Mouse (Mus musculus): ENCODE measurements around the gene Mmd2.

DNA sequence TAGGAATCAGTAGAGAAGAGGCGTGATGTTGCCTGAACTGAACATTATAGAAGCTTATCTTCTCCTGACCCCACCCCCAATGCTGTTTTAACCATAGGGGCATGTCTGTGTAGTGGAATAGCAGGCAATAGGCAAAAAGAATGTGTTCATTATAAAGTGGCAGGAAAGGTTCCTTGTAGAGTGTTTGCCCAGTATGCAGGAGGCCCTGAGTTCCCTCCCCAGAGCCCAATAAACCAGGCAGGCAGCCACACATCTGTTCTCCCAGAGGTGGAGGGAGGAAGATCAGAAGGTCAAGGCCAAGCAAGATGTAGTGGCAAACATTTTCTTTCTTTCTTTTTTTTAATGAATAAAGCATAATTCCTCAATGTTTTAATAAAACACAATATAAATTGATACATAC lies 13.5 kb upstream of the Mmd2 start:
- TF ChIP-seq NRF1 (IDR thresholded peaks at IDR 0.05; ENCODE audit: insufficient read depth, low read depth, low read length, poor library complexity, severe bottlenecking), result no peak
- TF ChIP-seq POLR2A (IDR thresholded peaks at IDR 0.05; ENCODE audit: control insufficient read depth in 1 of 2, insufficient read depth in 1 of 2, low read depth in 1 of 2, low read length in 2 of 2, poor library complexity in 1 of 2), result no peak
- TF ChIP-seq EP300 (IDR thresholded peaks at IDR 0.05; ENCODE audit: low read depth in 1 of 2, low read length in 2 of 2), result no peak
- no peak for TF ChIP-seq CTCF (IDR thresholded peaks at IDR 0.05 in 2 of 3, conservative IDR thresholded peaks at IDR 0.05 in 1 of 3; ENCODE audit: control insufficient read depth in 1 of 3, insufficient read depth in 1 of 3, low read depth in 2 of 3, low read length in 3 of 3, poor library complexity in 1 of 3, severe bottlenecking in 1 of 3)
- TF ChIP-seq RAD21 (IDR thresholded peaks at IDR 0.05; ENCODE audit: low read depth, low read length), result no peak
- no peak for TF ChIP-seq KAT2A (conservative IDR thresholded peaks at IDR 0.05; ENCODE audit: low read depth, low read length)
- no peak for TF ChIP-seq NELFE (IDR thresholded peaks at IDR 0.05; ENCODE audit: low read depth, low read length)
- TF ChIP-seq HCFC1 (IDR thresholded peaks at IDR 0.05; ENCODE audit: low read depth, low read length), result no peak
- TF ChIP-seq ETS1 (IDR thresholded peaks at IDR 0.05; ENCODE audit: low read depth, low read length), result no peak
- no peak for TF ChIP-seq TCF12 (IDR thresholded peaks at IDR 0.05; ENCODE audit: low read depth, low read length)
- TF ChIP-seq MAFK (IDR thresholded peaks at IDR 0.05; ENCODE audit: borderline replicate concordance, low read depth, low read length), result no peak

Data from MEL (cell line).